Mouse (Mus musculus) liver, adult (tissue): ENCODE results near the gene Sirt5.

ENCODE experiments used
- GATA4 ChIP-seq: IDR thresholded peaks from 2 replicates; pipeline ENCODE4 v1.6.1; 2014; ENCODE audit warnings: mild to moderate bottlenecking, low read length; ENCODE audit not compliant: insufficient replicate concordance

Gene Sirt5

DNA sequence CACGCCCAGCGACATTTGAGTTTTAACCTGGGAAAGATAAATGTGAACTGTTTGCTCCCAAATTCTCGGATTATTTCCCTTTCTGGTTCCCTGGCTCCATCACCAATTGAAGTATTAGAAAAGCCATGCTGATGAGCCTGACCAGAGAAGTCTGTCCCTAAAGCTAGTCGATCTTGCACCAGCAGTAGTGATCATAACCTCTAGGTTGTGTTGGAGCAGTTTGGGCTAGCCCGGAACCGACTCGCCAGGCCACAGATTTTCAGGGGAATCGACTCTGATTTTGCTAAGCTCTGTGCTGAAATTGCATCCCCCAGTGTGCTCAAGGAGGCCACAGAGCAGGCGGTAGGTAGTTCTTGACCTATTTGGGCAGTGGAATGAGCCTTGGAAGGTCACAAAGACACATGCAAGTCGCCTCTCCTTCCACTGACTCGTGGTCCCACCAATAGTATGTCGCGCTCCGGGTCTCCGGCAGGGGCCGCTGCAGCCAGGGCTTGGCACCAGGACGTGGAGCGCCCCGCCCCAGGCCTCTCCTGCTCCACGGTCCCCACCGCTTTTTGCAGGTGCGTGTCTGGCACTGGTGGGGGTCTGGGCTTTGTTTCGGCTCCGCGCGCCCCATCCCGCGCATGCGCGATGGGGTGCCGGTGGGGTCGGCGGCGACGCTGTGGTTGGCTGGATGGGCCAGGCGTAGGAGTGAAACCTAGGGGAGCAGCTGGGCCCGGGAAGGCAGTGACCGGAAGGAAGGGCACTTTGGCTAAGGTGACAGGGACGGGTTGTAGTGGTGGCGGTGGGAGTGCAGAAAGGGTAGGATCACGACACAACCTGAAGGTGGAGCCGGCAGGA lies at the start of gene Sirt5:
TSS of gene Sirt5 (plus strand) at position 512 of the 840 bp plus-strand sequence.
- no peak; the same call in 1 of the 2 replicates for TF ChIP-seq GATA4

GRCm38 (mm10) chr13:43317411-43317810 lies 47.9 kb upstream of the Sirt5 start:
- TF ChIP-seq GATA4, result no peak

GRCm38 (mm10) chr13:43319396-43319795 lies 45.9 kb upstream of the Sirt5 start:
- no peak for TF ChIP-seq GATA4

- TF ChIP-seq GATA4, result no peak
Observed at GRCm38 (mm10) chr13:43321492-43321891, 43.8 kb upstream of the Sirt5 start.

GRCm38 (mm10) chr13:43325427-43325826 lies 39.9 kb upstream of the Sirt5 start:
- no peak for TF ChIP-seq GATA4

DNA sequence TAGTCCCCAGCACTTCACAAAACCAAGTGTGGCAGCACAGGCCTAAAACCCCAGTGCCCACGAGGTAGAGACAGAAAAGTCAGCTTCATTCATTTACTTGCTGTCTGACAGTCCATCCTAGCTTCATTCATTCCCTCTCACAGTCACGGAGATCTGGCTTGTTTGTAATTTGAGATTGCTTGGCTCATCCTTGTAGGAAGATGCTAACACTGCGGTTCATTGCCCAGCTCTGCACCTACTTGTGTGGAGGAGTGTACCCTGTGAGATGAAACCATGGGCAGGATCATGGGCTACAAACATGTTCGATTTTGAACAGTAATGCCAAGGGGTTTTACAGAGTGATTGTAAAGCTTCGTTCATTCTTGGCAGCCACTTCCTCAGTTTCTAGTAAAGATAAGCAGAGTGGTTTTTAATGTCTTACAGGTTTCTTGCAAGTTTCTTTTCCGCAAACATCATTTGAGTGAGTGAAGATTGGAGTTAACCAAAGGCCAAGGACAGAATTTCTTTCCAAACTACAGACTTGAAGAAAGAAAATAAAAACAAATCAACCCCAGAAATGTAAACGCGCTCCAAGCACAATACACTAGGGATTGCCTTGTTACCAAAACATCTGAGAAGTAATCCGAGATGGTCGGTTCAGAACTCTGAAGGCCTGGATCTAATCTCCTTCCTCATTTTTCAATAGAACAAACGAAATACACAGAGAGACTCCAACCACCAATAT lies 33.4 kb upstream of the Sirt5 start:
- no peak for TF ChIP-seq GATA4

GRCm38 (mm10) chr13:43332591-43332990 lies 32.7 kb upstream of the Sirt5 start:
- TF ChIP-seq GATA4, result no peak

GRCm38 (mm10) chr13:43336425-43337221 lies 28.7 kb upstream of the Sirt5 start:
- TF ChIP-seq GATA4, result no peak

DNA sequence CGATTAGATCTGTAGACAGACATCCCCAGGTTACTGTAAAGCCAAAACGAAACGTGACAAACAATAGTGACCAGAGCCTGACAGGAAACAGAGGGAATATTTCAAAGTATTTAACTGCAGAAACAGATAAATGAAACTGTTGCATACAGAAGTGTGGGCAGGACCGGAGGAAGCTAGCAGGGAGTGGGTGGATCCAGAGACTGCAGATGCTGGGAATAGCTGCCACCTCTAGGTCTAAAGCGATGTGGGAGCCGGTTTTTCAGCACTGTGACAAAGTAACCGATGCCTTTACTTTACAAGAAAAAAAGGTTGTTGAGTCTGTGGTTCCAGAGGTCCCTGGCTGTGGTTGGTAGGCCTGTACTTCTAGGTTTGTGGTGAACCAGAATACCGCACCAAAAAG lies 27.3 kb upstream of the Sirt5 start:
- TF ChIP-seq GATA4, result no peak

GRCm38 (mm10) chr13:43338632-43339031 lies 26.7 kb upstream of the Sirt5 start:
- TF ChIP-seq GATA4, result no peak

- peak; percentile 68; the same call in 1 of the 2 replicates for TF ChIP-seq GATA4
Observed at GRCm38 (mm10) chr13:43346825-43347224, 18.5 kb upstream of the Sirt5 start.

DNA sequence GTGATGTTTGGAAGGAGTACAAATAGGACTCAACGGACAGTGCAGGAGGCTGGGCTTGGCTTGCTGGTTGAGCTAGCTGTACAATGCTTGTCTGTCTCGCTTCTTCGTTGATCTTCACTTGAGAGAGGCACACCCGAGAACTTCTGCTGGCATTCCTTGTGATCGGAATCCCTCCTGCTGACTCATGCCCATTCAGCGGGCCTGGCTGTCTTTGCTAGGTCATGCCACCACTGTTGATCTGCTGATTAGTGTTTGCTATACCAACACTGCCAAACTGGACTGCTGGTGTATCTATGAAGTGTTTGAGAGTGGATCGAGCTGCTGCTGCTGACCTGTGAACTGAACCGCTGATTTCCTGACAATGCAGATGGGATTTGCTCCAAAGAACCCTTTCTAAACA lies 15.9 kb upstream of the Sirt5 start:
- TF ChIP-seq GATA4, result peak; percentile 42; the same call in 1 of the 2 replicates

DNA sequence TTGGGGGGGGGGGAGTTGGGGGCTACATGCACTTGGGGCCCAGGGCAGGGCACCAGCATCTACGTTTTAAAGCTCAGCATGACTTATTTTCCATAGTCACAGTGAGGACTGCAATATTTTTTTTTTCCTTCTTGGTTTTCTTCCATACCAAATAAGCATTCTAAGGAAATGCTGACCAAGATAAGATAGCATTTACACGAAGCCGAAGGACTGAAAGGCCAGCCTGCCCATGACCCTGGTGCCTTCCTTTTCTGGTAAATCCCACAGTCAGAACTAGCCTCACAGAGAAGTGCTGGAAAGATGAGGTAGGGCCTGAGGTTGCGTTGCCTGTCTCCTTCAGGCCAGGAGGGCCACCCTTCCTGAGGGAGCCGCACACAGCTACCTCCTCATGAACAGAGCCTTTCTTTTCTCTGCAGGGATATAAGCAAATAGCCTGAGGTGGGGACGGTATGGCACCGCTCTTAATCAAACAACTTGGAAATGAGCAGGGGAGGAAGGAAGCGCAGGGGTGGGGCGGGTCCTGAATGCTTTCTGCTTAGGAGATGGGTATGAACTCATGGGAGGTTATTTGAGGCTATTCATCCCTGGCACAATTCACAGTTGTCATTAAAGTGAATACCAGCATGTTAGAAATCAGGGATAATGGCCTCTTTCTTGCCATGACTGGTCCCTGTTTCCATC lies 14.7 kb upstream of the Sirt5 start:
- peak; percentile 93; the same call in 1 of the 2 replicates for TF ChIP-seq GATA4

DNA sequence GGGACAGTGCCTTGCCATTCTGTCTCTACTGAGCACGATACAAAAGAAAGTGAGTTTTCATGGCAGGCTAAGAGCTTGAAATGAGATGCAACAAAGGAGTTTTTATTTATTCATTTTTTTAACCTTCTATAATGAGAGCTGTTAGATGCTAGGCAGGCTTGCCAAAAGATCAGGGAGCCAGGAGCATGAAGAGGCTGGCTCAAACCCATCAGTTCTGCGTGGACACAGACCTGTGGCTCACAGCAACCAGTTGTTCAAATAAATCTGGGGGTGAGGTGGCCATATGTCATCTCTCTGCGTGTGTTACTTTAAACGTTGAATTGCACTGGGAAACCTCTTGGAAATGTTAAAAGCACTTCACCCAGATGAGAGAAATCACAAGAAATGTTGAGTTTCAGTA lies 11.9 kb upstream of the Sirt5 start:
- TF ChIP-seq GATA4, result no peak

- no peak for TF ChIP-seq GATA4
Observed at GRCm38 (mm10) chr13:43354362-43354761, 10.9 kb upstream of the Sirt5 start.
